In the genomic region with DNA sequence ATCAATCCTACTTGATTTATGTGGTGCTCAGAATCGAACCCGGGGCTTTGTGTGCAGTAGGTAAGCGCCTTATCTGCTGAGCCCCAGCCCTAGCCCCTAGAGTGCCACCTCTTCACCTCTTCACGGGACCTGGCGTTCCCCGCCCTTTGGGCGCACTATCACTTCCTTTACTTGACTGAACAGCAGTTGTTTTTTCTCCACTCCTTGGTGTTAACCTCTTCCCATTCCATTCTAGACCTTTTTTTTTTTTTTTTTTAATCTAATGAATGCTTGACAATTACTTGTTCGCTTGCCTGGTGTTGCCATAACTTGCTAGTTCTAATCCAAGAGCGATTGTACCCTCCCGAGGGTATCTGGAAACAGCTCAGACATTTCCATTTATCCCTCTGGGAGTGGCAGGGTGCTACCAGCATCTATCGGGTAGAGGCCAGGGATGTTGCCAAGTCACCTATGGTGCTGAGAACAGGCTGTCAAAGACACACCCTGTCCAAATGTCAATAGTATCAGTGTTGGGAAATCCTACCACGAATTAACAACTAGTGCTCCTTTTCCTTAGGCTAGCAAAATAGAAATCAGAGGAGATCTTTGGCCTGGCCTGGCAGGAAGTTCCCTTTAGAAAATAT, we compare ENCODE assay signal across 14 mouse cellular contexts. TPM values are rescaled to one million over a fixed set of nuclear protein-coding genes. Genes with fewer than 3 reads are reported as not detected.
DNase-seq lines count a peak whose midpoint lies in the region; ATAC-seq and TF ChIP-seq lines count a peak whose summit lies in the region.
"Had no signal": no experiment of that assay in that cellular context is flagged by ENCODE, and none has a peak within 500 bp of the region (broad histone marks: within the 10 kb centered on the region; RNA-seq: fewer than 3 reads in every experiment).

No protein-coding gene starts in this region.

- H3K27ac ChIP-seq in cerebellum, adult 2 months (ENCODE audit: insufficient read depth, low read length) = no peak overlapping the region
- H3K27ac ChIP-seq in heart, postnatal 0 days (ENCODE audit: low read depth) = peak overlapping the region; percentile 52; the same call in 1 of the 2 replicates
- H3K27ac ChIP-seq in MEL (ENCODE audit: control insufficient read depth, low read depth, low read length) = no peak overlapping the region
- H3K27ac ChIP-seq in lung, postnatal 0 days (ENCODE audit: low read length) = peak overlapping the region; percentile 81
- H3K27ac ChIP-seq: embryonic facial prominence, embryonic 13.5 days; forebrain, embryonic 15.5 days; hindbrain, embryonic 15.5 days; neural tube, embryonic 15.5 days had no signal

- no peak for ATAC-seq in heart, postnatal 0 days (ENCODE audit: insufficient read depth, low read depth)
- ATAC-seq in lung, postnatal 0 days = peak; percentile 40
- ATAC-seq: forebrain, embryonic 15.5 days had no signal

- H3K4me3 ChIP-seq in cerebellum, adult 2 months (replicated peaks; ENCODE audit: insufficient read depth, low read depth, low read length) = no peak overlapping the region
- no peak overlapping the region for H3K4me3 ChIP-seq in heart, postnatal 0 days (ENCODE audit: low read depth, low read length)
- no peak overlapping the region for H3K4me3 ChIP-seq in MEL (ENCODE audit: control insufficient read depth in 1 of 2, insufficient read depth in 1 of 2, low read depth in 2 of 2, low read length in 2 of 2)
- H3K4me3 ChIP-seq in lung, postnatal 0 days (ENCODE audit: low read depth, low read length) = no peak overlapping the region
- H3K4me3 ChIP-seq: forebrain, embryonic 15.5 days; hindbrain, embryonic 15.5 days; neural tube, embryonic 15.5 days had no signal

- intact Hi-C loops in heart, postnatal 10 days (cut with DNase I) = no loop called here

- no peak overlapping the region for H3K4me2 ChIP-seq in heart, postnatal 0 days (ENCODE audit: low read depth, low read length)
- H3K4me2 ChIP-seq in lung, postnatal 0 days (replicated peaks; ENCODE audit: low read depth, low read length) = peak overlapping the region; percentile 46
- H3K4me2 ChIP-seq: forebrain, embryonic 15.5 days; hindbrain, embryonic 15.5 days had no signal

- H3K36me3 ChIP-seq in heart, postnatal 0 days (replicated peaks; ENCODE audit: control insufficient read depth, insufficient read depth, low read length) = no peaks in the 10 kb centered on the region
- H3K36me3 ChIP-seq in MEL (ENCODE audit: control insufficient read depth in 1 of 2, insufficient read depth in 2 of 2, low read length in 2 of 2) = peaks cover 0 to 31% of the 10 kb centered on the region in 2 experiments; a peak in 2 of 4 replicates
- no peaks in the 10 kb centered on the region for H3K36me3 ChIP-seq in lung, postnatal 0 days (ENCODE audit: insufficient read depth, low read length)
- H3K36me3 ChIP-seq: embryonic facial prominence, embryonic 13.5 days; forebrain, embryonic 15.5 days; hindbrain, embryonic 15.5 days; neural tube, embryonic 15.5 days had no signal

- no peak for TF ChIP-seq RAD21 in MEL (IDR thresholded peaks at IDR 0.05; ENCODE audit: low read depth, low read length)

- H3K79me2 ChIP-seq in MEL (ENCODE audit: control insufficient read depth, insufficient read depth, low read length, poor library complexity) = peaks cover 7% of the 10 kb centered on the region

- TF ChIP-seq POLR2A in cerebellum, adult 2 months (IDR thresholded peaks at IDR 0.05; ENCODE audit: borderline replicate concordance, insufficient read depth, low read length) = no peak
- no peak for TF ChIP-seq POLR2A in MEL (IDR thresholded peaks at IDR 0.05; ENCODE audit: control insufficient read depth in 1 of 2, insufficient read depth in 1 of 2, low read depth in 1 of 2, low read length in 2 of 2, poor library complexity in 1 of 2)

- peaks cover 5% of the 10 kb centered on the region; the same call in 1 of the 2 replicates for H3K4me1 ChIP-seq in cerebellum, adult 2 months (ENCODE audit: control insufficient read depth, insufficient read depth, low read length)
- peaks cover 25% of the 10 kb centered on the region for H3K4me1 ChIP-seq in heart, postnatal 0 days (ENCODE audit: control insufficient read depth, insufficient read depth)
- peaks cover 13 to 32% of the 10 kb centered on the region in 2 experiments for H3K4me1 ChIP-seq in MEL (ENCODE audit: control insufficient read depth in 1 of 2, insufficient read depth in 2 of 2, low read length in 2 of 2)
- H3K4me1 ChIP-seq in lung, postnatal 0 days (ENCODE audit: insufficient read depth, low read depth, low read length) = peaks cover 15% of the 10 kb centered on the region; the same call in 1 of the 2 replicates

- H3K9ac ChIP-seq in heart, postnatal 0 days (replicated peaks; ENCODE audit: low read depth, low read length) = no peak overlapping the region
- H3K9ac ChIP-seq in MEL (ENCODE audit: control insufficient read depth, low read depth, low read length, poor library complexity, severe bottlenecking) = no peak overlapping the region
- H3K9ac ChIP-seq in lung, postnatal 0 days (replicated peaks; ENCODE audit: low read depth) = no peak overlapping the region
- H3K9ac ChIP-seq: forebrain, embryonic 15.5 days; hindbrain, embryonic 15.5 days; neural tube, embryonic 15.5 days had no signal

- no peak for TF ChIP-seq CTCF in cerebellum, adult 2 months (IDR thresholded peaks at IDR 0.05; ENCODE audit: borderline replicate concordance, insufficient read depth, low read depth, low read length)
- no peak for TF ChIP-seq CTCF in heart, postnatal 0 days (IDR thresholded peaks at IDR 0.05; ENCODE audit: low read depth)
- TF ChIP-seq CTCF in MEL (IDR thresholded peaks at IDR 0.05 in 2 of 3, conservative IDR thresholded peaks at IDR 0.05 in 1 of 3; ENCODE audit: control insufficient read depth in 1 of 3, insufficient read depth in 1 of 3, low read depth in 2 of 3, low read length in 3 of 3, poor library complexity in 1 of 3, severe bottlenecking in 1 of 3) = no peak
- no peak for TF ChIP-seq CTCF in lung, postnatal 0 days (IDR thresholded peaks at IDR 0.05)

- H3K9me3 ChIP-seq in heart, postnatal 0 days (replicated peaks; ENCODE audit: control insufficient read depth, low read length) = no peaks in the 10 kb centered on the region
- no peaks in the 10 kb centered on the region for H3K9me3 ChIP-seq in MEL (replicated peaks; ENCODE audit: insufficient read depth, low read length)
- H3K9me3 ChIP-seq in lung, postnatal 0 days (ENCODE audit: low read length) = no peaks in the 10 kb centered on the region
- H3K9me3 ChIP-seq: embryonic facial prominence, embryonic 13.5 days; forebrain, embryonic 15.5 days; hindbrain, embryonic 15.5 days; neural tube, embryonic 15.5 days had no signal

- WGBS in cerebellum, adult 2 months = 60% methylated on average over 12 of the region's 12 CpGs
- WGBS in heart, postnatal 0 days = 67% methylated on average over 12 of the region's 12 CpGs
- WGBS in lung, postnatal 0 days = 49% methylated on average over 12 of the region's 12 CpGs

- TF ChIP-seq EP300 in heart, postnatal 0 days (IDR thresholded peaks at IDR 0.05; ENCODE audit: low read depth) = no peak
- no peak for TF ChIP-seq EP300 in MEL (IDR thresholded peaks at IDR 0.05; ENCODE audit: low read depth in 1 of 2, low read length in 2 of 2)
- TF ChIP-seq EP300 in lung, postnatal 0 days (IDR thresholded peaks at IDR 0.05) = no peak

- no peaks in the 10 kb centered on the region for H3K27me3 ChIP-seq in cerebellum, adult 2 months (ENCODE audit: control insufficient read depth, insufficient read depth, low read length)
- no peaks in the 10 kb centered on the region for H3K27me3 ChIP-seq in heart, postnatal 0 days (ENCODE audit: control insufficient read depth, insufficient read depth, low read length)
- H3K27me3 ChIP-seq in MEL (ENCODE audit: control insufficient read depth in 1 of 2, insufficient read depth in 2 of 2, low read length in 2 of 2) = 0 out of 4 replicates have a peak, but pooled peaks cover 0 to 2% of the 10 kb centered on the region in 2 experiments
- H3K27me3 ChIP-seq in lung, postnatal 0 days (replicated peaks; ENCODE audit: insufficient read depth, low read length) = no peaks in the 10 kb centered on the region
- H3K27me3 ChIP-seq: embryonic facial prominence, embryonic 13.5 days; forebrain, embryonic 15.5 days; hindbrain, embryonic 15.5 days; neural tube, embryonic 15.5 days had no signal

- DNase-seq in cerebellum, adult 2 months = peak; percentile 31 to 54
- no peak for DNase-seq in cerebellum, adult 9-10 months
- DNase-seq in heart, postnatal 0 days (ENCODE audit: low spot score) = no peak
- no peak for DNase-seq in heart, postnatal 10 days
- DNase-seq in MEL (ENCODE audit: low read depth, low spot score) = no peak
- DNase-seq in lung, postnatal 0 days (ENCODE audit: low spot score) = peak; percentile 79
- no peak for DNase-seq in ovary, postnatal 10 days (ENCODE audit: low spot score)
- DNase-seq in thymus, postnatal 14 days = no peak
- DNase-seq: cerebellum, adult 8-10 months; right cerebral cortex, postnatal 25 days had no signal

TF ChIP-seq in MEL, 35 proteins besides CTCF, POLR2A, EP300 and RAD21 (continues in another document):
- TF ChIP-seq NELFE (IDR thresholded peaks at IDR 0.05; ENCODE audit: low read depth, low read length) (no peak), ZKSCAN1 (IDR thresholded peaks at IDR 0.05; ENCODE audit: low read depth, low read length) (no peak), ZNF384 (IDR thresholded peaks at IDR 0.05; ENCODE audit: low read depth, low read length) (peak; percentile 63), POLR2AphosphoS5 (IDR thresholded peaks at IDR 0.05; ENCODE audit: borderline replicate concordance, low read depth, low read length) (no peak), SIN3A (IDR thresholded peaks at IDR 0.05; ENCODE audit: low read length) (no peak), E2F4 (IDR thresholded peaks at IDR 0.05; ENCODE audit: borderline replicate concordance, low read depth, low read length) (no peak)

RNA-seq across cellular contexts. Expression of gene Pptc7, which starts 4.3 kb away (rescaled TPM):
- 46.4 and 48.4 TPM in 2 replicates for polyA plus RNA-seq in cerebellum, adult 2 months (2012; rRNA removed)
- 33.9 and 40.3 TPM in 2 replicates for total RNA-seq in heart, postnatal 0 days (2014; rRNA removed; ENCODE audit: low replicate concordance)
- 16.8 and 20.5 TPM in 2 replicates for polyA plus RNA-seq in heart, postnatal 0 days (2015; fragmentation: Nextera tagmentation; extraction: Ambion mirVana)
- 10 to 100 TPM; 63.4 to 83.1 TPM for total RNA-seq in heart, postnatal 10 days (2021)
- total RNA-seq in MEL (2012; rRNA removed) = 16.0 and 17.3 TPM in 2 replicates
- 10 to 100 TPM in 1 of 2 experiments, not detected in 1; 22.3 TPM for polyA plus RNA-seq in MEL (2012; ENCODE audit: insufficient read depth in 1 of 2, insufficient read length in 2 of 2, low read depth in 1 of 2, low replicate concordance in 2 of 2, missing spikeins in 1 of 2)
- 12.2 and 12.7 TPM in 2 replicates for polyA plus RNA-seq in lung, postnatal 0 days (2015; fragmentation: Nextera tagmentation; extraction: Ambion mirVana)

RNA-seq across cellular contexts. Expression of gene Tctn1, which starts 15.7 kb away (rescaled TPM):
- polyA plus RNA-seq in cerebellum, adult 2 months (2012; rRNA removed) = 28.6 and 29.2 TPM in 2 replicates
- total RNA-seq in heart, postnatal 0 days (2014; rRNA removed; ENCODE audit: low replicate concordance) = 5.7 and 21.6 TPM in 2 replicates
- 2.3 TPM in 2 replicates for polyA plus RNA-seq in heart, postnatal 0 days (2015; fragmentation: Nextera tagmentation; extraction: Ambion mirVana)
- 1 to 10 TPM; 5.4 to 5.5 TPM for total RNA-seq in heart, postnatal 10 days (2021)
- total RNA-seq in MEL (2012; rRNA removed) = 2.5 and 3.8 TPM in 2 replicates
- polyA plus RNA-seq in MEL (2012; ENCODE audit: insufficient read depth in 1 of 2, insufficient read length in 2 of 2, low read depth in 1 of 2, low replicate concordance in 2 of 2, missing spikeins in 1 of 2) = 1 to 10 TPM in 1 of 2 experiments, not detected in 1; 6.0 TPM
- 4.5 and 5.1 TPM in 2 replicates for polyA plus RNA-seq in lung, postnatal 0 days (2015; fragmentation: Nextera tagmentation; extraction: Ambion mirVana)

Comparison
In these comparisons a context has a peak if more than half of its experiments do, and no peak if none do; other contexts are left out.
1. DNase-seq: peak in cerebellum, adult 2 months (2 of 2) and lung, postnatal 0 days (single experiment); none in cerebellum, adult 9-10 months (single experiment), heart, postnatal 0 days (single experiment), heart, postnatal 10 days (0 of 2), MEL (single experiment), ovary, postnatal 10 days (single experiment) and thymus, postnatal 14 days (single experiment).
2. H3K27ac ChIP-seq: peak in heart, postnatal 0 days (single experiment) and lung, postnatal 0 days (single experiment); none in cerebellum, adult 2 months (single experiment) and MEL (single experiment).